Mouse (Mus musculus) hindbrain, embryonic 12.5 days (tissue): Measurements from ENCODE around the gene Ntm. TPM values are rescaled to one million over a fixed set of nuclear protein-coding genes. Genes with fewer than 3 reads are reported as not detected.

Source experiments
- ATAC-seq: fragments of 200-750 bp; cut with Nextera tagmentation; 2 replicates; pipeline ENCODE4 v1.8.0; 2017; ENCODE audit warnings: moderate TSS enrichment; ENCODE audit not compliant: low FRiP score
- H3K27ac ChIP-seq: fragments of 300-500 bp; sonication (generic); 2 replicates; pipeline ENCODE4 v1.5.1; 2016; ENCODE audit warnings: mild to moderate bottlenecking
- H3K27me3 ChIP-seq: fragments of 300-500 bp; sonication (generic); 2 replicates; pipeline ENCODE4 v1.6.1; 2016; ENCODE audit warnings: mild to moderate bottlenecking
- H3K36me3 ChIP-seq: fragments of 300-500 bp; sonication (generic); 2 replicates; pipeline ENCODE4 v1.6.1; 2016; ENCODE audit warnings: mild to moderate bottlenecking
- H3K4me1 ChIP-seq: fragments of 300-500 bp; sonication (generic); 2 replicates; pipeline ENCODE4 v1.6.1; 2016
- H3K4me2 ChIP-seq: fragments of 300-500 bp; sonication (generic); replicated peaks from 2 replicates; pipeline ENCODE4 v1.6.1; 2016; ENCODE audit warnings: mild to moderate bottlenecking
- H3K4me3 ChIP-seq: fragments of 300-500 bp; sonication (generic); 2 replicates; pipeline ENCODE4 v1.5.1; 2016; ENCODE audit warnings: mild to moderate bottlenecking
- H3K9ac ChIP-seq: fragments of 300-500 bp; sonication (generic); 2 replicates; pipeline ENCODE4 v1.6.1; 2016; ENCODE audit warnings: mild to moderate bottlenecking, moderate library complexity
- H3K9me3 ChIP-seq: fragments of 300-500 bp; sonication (generic); replicated peaks from 2 replicates; pipeline ENCODE4 v1.6.1; 2016; ENCODE audit warnings: mild to moderate bottlenecking
- WGBS: fragments of 180-500 bp; shearing (Covaris S2); methylation state at CpG from one replicate; pipeline ENCODE4 v1.1.7; 2016; 5-methylcytosine and 5-hydroxymethylcytosine counted together
- polyA plus RNA-seq: library from polyadenylated mRNA; unstranded; fragments of >200 nt; fragmentation: Nextera tagmentation; extraction: Ambion mirVana; gene quantifications from 2 replicates; pipeline ENCODE4 v1.2.1, GENCODE M21; 2016

Ntm gene
- polyA plus RNA-seq, 1 experiment from 2014 or later = 61.3 TPM

DNA sequence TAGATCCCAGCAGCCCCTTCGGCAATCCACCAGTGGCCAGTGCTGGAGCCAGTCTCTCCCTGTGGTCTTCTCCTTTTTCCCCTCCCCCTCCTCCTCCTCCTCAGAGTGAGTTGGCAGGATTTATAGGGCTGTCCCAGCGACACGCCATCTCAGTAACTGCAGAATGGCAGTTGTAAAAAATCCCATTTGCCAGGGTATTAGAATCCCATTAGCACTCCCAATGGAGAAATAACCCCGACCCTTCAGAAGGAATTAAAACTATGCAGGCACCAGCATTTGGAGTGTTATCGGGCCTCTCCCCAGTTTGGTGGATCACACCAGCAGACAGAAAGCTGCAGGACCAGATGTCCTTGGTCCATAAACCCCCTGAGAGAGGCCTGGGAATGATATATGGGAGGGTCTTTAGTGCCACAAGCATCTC lies 135.7 kb downstream of the Ntm start:
- ATAC-seq = no peak
- Histone ChIP-seq H3K4me1 (peaks cover 5% of the 10 kb centered on the region), H3K4me3 (no peak overlapping the region), H3K9ac (no peak overlapping the region), H3K27me3 (no peaks in the 10 kb centered on the region), H3K27ac (no peak overlapping the region), H3K9me3 (no peaks in the 10 kb centered on the region), H3K4me2 (no peak overlapping the region), H3K36me3 (no peaks in the 10 kb centered on the region)
- 43% methylated on average over 5 of the region's 5 CpGs for WGBS

DNA sequence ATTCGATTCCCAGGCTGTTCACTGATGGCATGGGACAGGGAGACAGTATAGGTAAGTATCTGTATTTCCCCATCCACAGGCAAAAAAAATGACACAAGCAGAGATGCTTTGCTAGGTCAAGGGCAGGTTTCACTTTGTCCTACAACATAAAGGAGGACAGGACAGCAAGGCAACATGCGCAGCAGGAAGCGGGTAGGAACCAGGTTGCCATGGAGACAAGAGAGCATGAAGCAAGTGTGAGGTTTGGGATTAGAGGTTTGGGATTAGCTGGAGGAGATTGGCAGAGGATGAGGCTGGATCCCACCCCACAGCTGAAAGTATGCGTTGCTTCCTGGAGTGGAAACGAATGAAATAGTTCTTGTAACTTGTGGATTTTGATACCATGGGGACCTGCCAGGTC lies 137.7 kb downstream of the Ntm start:
- WGBS = 82% methylated on average over 5 of the region's 5 CpGs
- no peaks in the 10 kb centered on the region for H3K27me3 ChIP-seq
- no peaks in the 10 kb centered on the region for H3K36me3 ChIP-seq
- no peaks in the 10 kb centered on the region for H3K9me3 ChIP-seq
- H3K4me1 ChIP-seq = 0 out of 2 replicates have a peak, but pooled peaks cover 4% of the 10 kb centered on the region
- no peak overlapping the region for H3K9ac ChIP-seq
- H3K27ac ChIP-seq = no peak overlapping the region
- no peak for ATAC-seq
- no peak overlapping the region for H3K4me3 ChIP-seq
- H3K4me2 ChIP-seq = no peak overlapping the region

DNA sequence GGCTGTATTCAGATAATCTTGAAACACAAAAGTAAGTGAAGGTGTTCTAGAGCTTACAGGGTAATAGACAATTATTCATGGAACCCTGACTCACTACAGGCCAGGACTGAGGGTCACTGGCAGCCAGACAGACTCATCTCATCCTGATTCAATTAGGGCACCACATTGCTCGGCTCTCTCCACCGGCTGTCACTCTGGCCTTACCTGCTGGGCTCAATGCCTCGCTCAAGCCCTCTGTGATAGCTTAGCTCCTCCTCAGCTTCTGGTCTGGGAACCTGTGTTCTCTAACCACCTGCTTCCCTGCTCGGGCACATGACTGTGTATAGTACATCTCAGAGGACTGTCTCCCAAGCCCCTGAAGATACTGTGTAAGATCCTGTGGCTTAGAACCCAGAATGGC lies 139.2 kb downstream of the Ntm start:
- no peak overlapping the region for H3K4me3 ChIP-seq
- no peaks in the 10 kb centered on the region for H3K36me3 ChIP-seq
- ATAC-seq = no peak
- 0 out of 2 replicates have a peak, but pooled peaks cover 4% of the 10 kb centered on the region for H3K4me1 ChIP-seq
- 79% methylated on average over 4 of the region's 4 CpGs for WGBS
- H3K27ac ChIP-seq = no peak overlapping the region
- H3K4me2 ChIP-seq = no peak overlapping the region
- no peak overlapping the region for H3K9ac ChIP-seq
- no peaks in the 10 kb centered on the region for H3K9me3 ChIP-seq
- no peaks in the 10 kb centered on the region for H3K27me3 ChIP-seq

DNA sequence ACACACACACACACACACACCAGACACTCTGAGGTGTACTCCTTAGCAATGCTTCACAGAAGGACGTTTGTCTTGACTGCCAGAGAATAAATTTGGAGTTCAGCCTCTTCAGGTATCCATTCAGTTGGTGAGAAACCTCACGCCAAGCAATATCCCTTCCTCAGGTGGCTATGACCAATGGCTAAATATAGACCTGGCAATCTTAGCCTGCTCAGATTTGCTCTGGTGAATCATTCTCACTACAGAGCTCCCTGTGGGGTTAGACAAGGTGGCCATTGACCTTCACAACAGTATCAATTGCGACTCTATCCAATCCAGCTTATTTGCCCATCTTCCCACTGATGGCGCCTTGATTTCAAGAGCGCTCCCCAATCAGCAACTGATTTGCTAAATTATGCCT lies 150.3 kb downstream of the Ntm start:
- ATAC-seq = no peak
- no peaks in the 10 kb centered on the region for H3K9me3 ChIP-seq
- 85% methylated on average over 5 of the region's 5 CpGs for WGBS
- no peaks in the 10 kb centered on the region for H3K36me3 ChIP-seq
- 0 out of 2 replicates have a peak, but pooled peaks cover 4% of the 10 kb centered on the region for H3K4me1 ChIP-seq
- H3K4me3 ChIP-seq = no peak overlapping the region
- H3K27ac ChIP-seq = no peak overlapping the region
- H3K9ac ChIP-seq = no peak overlapping the region
- H3K4me2 ChIP-seq = no peak overlapping the region
- no peaks in the 10 kb centered on the region for H3K27me3 ChIP-seq

DNA sequence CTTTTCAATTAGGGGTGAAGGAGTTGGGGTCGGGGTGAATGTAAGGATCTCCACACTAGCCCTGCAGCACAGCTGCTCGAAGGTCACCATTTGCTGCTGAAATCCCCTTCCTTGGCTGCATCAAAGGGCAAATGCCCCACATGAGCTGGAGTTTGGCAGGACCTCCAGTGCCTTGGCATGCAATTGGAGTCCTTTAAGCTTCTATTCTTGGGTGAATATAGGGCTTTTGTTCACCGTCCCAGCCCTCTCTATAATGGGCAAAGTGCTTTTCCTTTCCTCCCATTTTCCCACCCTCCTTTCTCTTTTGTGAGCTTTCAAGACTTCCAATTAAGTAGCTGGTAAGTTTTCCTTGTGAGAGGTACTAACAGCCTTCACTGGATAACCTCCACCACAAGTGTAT lies 156.2 kb downstream of the Ntm start:
- Histone ChIP-seq H3K36me3 (no peaks in the 10 kb centered on the region), H3K9me3 (no peaks in the 10 kb centered on the region), H3K27ac (no peak overlapping the region), H3K27me3 (no peaks in the 10 kb centered on the region), H3K9ac (no peak overlapping the region), H3K4me3 (no peak overlapping the region), H3K4me1 (peaks cover 23% of the 10 kb centered on the region), H3K4me2 (no peak overlapping the region)
- no peak for ATAC-seq
- WGBS = 42% methylated on average over 3 of the region's 3 CpGs

DNA sequence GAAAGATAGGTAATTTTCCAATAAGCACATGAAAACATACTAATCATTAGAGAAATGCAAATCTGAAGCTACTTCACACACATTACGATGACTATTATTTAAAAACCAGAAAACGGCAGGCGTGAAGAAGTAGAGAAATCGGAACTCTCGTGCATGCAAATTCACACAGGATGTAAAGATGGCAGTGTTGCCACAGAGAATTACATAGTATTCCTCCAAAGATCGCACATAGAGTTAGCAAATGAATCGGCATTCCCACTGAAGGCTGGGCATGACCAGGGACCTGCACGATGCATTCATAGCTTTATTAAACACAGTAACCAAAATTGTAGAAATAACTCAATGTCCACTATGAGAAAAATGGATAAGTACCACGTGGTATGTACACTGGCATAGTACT lies 158.5 kb downstream of the Ntm start:
- H3K27ac ChIP-seq = no peak overlapping the region

DNA sequence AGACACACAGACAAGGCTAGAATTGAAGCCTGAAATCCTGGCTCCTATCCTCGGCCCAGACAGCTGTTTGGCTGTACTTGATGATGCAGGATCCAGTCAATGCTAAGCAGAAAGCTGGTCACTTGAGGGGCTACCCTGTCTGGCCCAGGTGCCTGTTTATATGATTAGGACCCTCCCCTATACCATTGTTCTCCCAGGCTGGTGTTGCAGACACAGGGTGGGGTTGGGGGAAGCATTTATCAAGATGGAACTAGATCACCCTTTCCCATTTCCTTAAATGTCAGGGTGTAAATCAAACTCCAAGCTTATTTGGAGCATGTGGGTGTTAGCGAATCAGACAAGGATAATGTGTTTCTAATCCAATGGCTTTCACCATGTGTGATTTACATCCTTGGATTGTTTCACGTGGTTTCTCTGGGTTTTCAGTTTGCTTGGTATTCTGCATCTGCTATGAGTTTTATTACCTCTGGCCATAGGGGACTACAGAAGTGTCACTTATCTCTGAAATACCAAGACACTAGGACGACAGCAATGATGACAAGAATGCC lies 159.1 kb downstream of the Ntm start:
- WGBS = 53% methylated on average over 4 of the region's 4 CpGs
- no peaks in the 10 kb centered on the region for H3K9me3 ChIP-seq
- no peak overlapping the region for H3K9ac ChIP-seq
- H3K4me1 ChIP-seq = peaks cover 24% of the 10 kb centered on the region
- no peaks in the 10 kb centered on the region for H3K36me3 ChIP-seq
- peak; percentile 29; the same call in 1 of the 2 replicates for ATAC-seq
- peak overlapping the region; percentile 64 for H3K27ac ChIP-seq
- H3K4me2 ChIP-seq = no peak overlapping the region
- no peaks in the 10 kb centered on the region for H3K27me3 ChIP-seq
- H3K4me3 ChIP-seq = no peak overlapping the region

More for the DNA sequence above, 158.5 kb downstream of the Ntm start:
- H3K9ac ChIP-seq = no peak overlapping the region
- H3K36me3 ChIP-seq = no peaks in the 10 kb centered on the region
- no peak for ATAC-seq
- no peaks in the 10 kb centered on the region for H3K9me3 ChIP-seq
- H3K27me3 ChIP-seq = no peaks in the 10 kb centered on the region
- 92% methylated on average over 9 of the region's 9 CpGs for WGBS
- peaks cover 24% of the 10 kb centered on the region for H3K4me1 ChIP-seq
- no peak overlapping the region for H3K4me2 ChIP-seq
- H3K4me3 ChIP-seq = no peak overlapping the region

DNA sequence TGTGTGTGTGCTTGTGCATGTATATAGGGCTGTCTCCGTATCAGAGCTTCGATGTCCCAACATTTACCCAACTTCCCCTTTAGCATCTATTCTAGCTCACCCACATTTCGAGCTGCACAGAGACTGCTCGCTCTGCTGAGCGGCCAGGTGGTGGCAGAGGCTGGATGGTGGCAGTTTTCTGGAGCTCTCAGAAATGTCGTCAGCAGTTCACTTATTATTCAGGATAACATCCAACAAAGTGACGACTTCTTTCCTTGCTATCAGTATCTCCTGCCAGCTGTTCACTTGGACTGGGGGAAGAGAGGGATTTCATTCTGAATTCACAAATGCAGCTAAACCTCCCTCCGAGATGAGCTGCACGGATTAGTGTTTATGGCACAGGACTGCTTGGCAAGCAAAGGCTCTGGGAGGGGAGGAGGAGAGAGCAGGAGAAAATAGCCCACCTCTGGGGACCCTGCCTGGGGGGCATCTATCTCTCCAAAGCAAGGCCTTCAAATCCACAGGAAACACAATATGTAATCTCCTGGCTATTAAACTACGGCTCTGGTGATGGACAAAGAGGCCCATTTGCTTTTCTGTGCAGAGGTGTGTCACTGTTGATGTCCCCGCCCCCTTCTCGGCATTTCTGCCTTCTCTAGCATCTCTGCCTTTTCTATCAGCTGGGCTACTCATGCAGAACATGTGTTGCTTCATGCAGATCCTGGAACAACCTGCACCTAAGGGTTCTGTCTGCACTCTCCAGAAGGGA lies 159.8 kb downstream of the Ntm start:
- peaks cover 24% of the 10 kb centered on the region for H3K4me1 ChIP-seq
- no peaks in the 10 kb centered on the region for H3K36me3 ChIP-seq
- peak overlapping the region; percentile 26; the same call in 1 of the 2 replicates for H3K4me2 ChIP-seq
- no peak overlapping the region for H3K9ac ChIP-seq
- 33% methylated on average over 12 of the region's 12 CpGs for WGBS
- H3K27ac ChIP-seq = peak overlapping the region; percentile 64
- no peaks in the 10 kb centered on the region for H3K27me3 ChIP-seq
- peak; percentile 41 for ATAC-seq
- H3K9me3 ChIP-seq = no peaks in the 10 kb centered on the region
- H3K4me3 ChIP-seq = no peak overlapping the region

DNA sequence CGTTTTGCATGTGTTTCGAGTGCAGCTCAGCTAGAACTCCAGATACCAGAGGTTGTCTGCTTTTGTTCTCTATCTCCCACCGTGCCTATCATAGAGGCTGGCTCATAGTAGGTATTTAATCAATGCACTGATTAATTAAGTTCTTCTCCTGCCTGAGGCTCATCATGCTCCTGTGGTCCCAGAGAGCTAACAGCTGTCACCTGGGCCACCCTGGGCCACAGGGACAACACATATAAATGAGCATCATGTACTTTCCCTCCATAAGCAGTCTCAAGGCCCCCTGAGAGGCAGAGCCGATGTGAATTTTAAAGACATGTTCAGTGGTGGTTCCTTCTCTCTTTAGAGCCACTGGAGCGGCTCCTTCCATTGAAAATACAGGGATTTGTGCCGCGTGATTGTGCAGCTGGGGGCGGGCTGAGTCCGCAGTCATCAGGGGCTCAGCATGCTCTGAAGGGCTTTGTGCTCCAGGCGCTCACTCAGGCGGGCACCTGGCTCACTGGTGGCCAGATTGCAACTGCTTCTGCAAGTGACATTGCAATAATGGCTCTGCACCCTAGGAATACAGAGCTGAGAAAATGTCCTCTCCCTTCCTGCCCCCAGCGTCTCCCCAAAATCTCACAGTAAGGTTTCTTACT lies 160.8 kb downstream of the Ntm start:
- Histone ChIP-seq H3K27me3 (no peaks in the 10 kb centered on the region), H3K9ac (no peak overlapping the region), H3K9me3 (no peaks in the 10 kb centered on the region), H3K4me1 (peaks cover 24% of the 10 kb centered on the region), H3K4me2 (peak overlapping the region; percentile 11; the same call in 1 of the 2 replicates), H3K4me3 (no peak overlapping the region), H3K36me3 (no peaks in the 10 kb centered on the region), H3K27ac (peak overlapping the region; percentile 64)
- WGBS = 18% methylated on average over 12 of the region's 12 CpGs
- ATAC-seq = peak; percentile 88

DNA sequence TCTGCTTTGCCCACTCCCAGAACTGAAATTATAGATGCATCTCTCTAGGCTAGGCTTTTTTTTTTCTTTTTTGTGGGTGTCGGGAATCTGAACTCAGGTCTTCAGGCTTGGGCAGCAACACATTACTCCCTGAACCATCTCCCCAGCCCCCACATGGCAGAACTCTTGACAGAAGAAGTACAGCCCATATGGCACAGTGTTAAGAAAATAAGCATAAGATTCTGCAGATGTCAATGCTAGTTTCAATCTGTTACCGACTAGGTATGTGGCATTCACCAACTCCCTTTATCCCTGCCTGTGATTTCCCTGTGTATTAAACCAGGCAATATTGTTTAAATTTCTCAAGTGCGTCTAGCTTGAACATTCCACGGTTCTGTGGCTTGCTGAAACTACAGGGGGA lies 166.7 kb downstream of the Ntm start:
- H3K4me2 ChIP-seq = no peak overlapping the region
- no peaks in the 10 kb centered on the region for H3K4me1 ChIP-seq
- 79% methylated on average over 4 of the region's 4 CpGs for WGBS
- H3K27ac ChIP-seq = no peak overlapping the region
- H3K9me3 ChIP-seq = no peaks in the 10 kb centered on the region
- H3K9ac ChIP-seq = no peak overlapping the region
- no peaks in the 10 kb centered on the region for H3K27me3 ChIP-seq
- ATAC-seq = no peak
- H3K36me3 ChIP-seq = no peaks in the 10 kb centered on the region
- no peak overlapping the region for H3K4me3 ChIP-seq

DNA sequence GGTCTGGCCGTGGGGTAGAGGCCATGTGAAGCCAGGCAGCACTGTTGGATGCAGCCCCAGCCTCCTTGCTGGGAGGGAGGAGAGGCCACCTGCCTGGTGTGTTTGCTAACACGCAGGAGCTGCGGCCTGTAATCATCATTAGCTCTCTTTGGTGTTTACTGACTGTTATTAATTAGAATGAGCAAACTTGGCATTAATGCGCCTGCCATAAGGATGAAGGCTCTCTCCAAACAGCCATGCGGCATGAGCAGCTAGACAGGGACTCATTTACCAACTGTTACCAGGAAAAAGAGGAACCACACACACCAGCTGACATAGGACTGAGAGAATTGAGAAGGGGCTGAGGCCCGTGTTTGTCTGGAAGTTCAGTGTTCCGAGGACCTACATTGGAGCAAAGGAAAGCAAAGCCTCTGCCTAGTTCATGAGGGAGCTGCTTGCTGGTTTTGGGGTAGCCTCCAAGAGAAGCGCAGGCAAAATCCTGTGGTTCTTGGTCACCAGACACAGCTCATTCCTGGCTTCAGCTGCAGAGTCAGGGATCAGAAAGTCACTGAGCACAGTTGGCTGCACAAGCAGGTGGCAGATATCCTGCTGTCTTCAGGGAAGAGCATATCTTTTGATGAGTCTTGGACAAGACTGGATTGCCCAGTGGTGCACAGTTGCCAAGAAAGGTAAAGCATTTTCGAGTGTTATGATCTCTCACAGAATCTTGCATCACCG lies 171.6 kb downstream of the Ntm start:
- no peak for ATAC-seq
- Histone ChIP-seq H3K4me1 (no peaks in the 10 kb centered on the region), H3K36me3 (no peaks in the 10 kb centered on the region), H3K27ac (no peak overlapping the region), H3K4me3 (no peak overlapping the region), H3K4me2 (no peak overlapping the region), H3K9me3 (no peaks in the 10 kb centered on the region), H3K27me3 (no peaks in the 10 kb centered on the region), H3K9ac (no peak overlapping the region)
- 64% methylated on average over 10 of the region's 10 CpGs for WGBS

DNA sequence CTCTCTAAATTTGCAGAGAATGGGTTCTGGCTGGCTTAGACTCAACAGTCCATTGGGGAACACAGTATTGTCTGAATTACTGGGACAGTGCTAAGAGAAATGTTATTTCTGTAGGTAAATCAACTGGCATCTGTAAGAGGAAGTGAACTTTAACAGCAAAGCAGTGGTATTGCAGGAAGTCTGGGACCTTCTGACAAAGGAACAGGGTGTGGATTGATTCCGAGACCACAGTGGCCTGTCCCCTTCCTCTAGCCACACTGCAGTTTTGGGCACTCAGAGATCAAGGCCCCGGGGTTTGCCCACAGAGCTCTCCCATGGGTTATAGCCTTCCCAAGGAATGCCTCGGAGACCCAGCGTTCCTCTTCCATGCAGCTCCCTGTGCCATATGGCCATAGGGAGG lies 172.9 kb downstream of the Ntm start:
- H3K27me3 ChIP-seq = no peaks in the 10 kb centered on the region
- H3K4me1 ChIP-seq = no peaks in the 10 kb centered on the region
- no peak overlapping the region for H3K27ac ChIP-seq
- H3K9ac ChIP-seq = no peak overlapping the region
- H3K4me3 ChIP-seq = no peak overlapping the region
- H3K36me3 ChIP-seq = no peaks in the 10 kb centered on the region
- H3K9me3 ChIP-seq = no peaks in the 10 kb centered on the region
- 86% methylated on average over 4 of the region's 4 CpGs for WGBS
- H3K4me2 ChIP-seq = no peak overlapping the region
- no peak for ATAC-seq
